In the genomic region with DNA sequence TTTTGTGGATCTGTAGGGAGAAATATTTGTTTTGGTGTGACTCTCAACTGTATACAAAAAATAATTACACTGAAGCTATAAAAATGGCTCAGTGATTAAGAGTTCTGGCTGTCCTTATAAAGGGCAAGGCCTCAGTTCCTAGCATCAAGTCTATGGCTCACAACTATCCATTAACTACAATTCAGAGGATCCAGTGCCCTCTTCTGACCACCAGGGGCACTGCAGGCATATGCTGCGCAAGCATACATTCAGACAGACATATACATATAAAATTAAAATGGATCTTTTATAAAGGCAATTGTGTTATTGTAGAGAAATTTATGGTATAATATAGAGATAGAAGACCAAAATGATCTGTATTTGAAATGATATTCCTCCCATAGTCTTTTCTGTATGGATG, we compare ENCODE assay signal across 14 mouse cellular contexts.
DNase-seq lines count a peak whose midpoint lies in the region; ATAC-seq and TF ChIP-seq lines count a peak whose summit lies in the region.
"Had no signal": no experiment of that assay in that cellular context is flagged by ENCODE, and none has a peak within 500 bp of the region (broad histone marks: within the 10 kb centered on the region; RNA-seq: fewer than 3 reads in every experiment).

No protein-coding gene starts in this region.

- no peak for ATAC-seq in hindbrain, postnatal 0 days
- no peak for ATAC-seq in hindbrain, embryonic 13.5 days (ENCODE audit: low FRiP score)
- no peak for ATAC-seq in midbrain, postnatal 0 days (ENCODE audit: low FRiP score)
- no peak for ATAC-seq in midbrain, embryonic 11.5 days (ENCODE audit: low FRiP score)
- no peak for ATAC-seq in Patski
- ATAC-seq in megakaryocyte progenitor cell, adult 5-6 weeks (replicated peaks; ENCODE audit: poor library complexity), result peak; percentile 68

- DNase-seq in hindbrain, postnatal 0 days (ENCODE audit: low spot score), result peak; percentile 15
- DNase-seq in midbrain, postnatal 0 days (ENCODE audit: low spot score), result no peak
- no peak for DNase-seq in midbrain, embryonic 11.5 days (ENCODE audit: low spot score, missing footprints)
- no peak for DNase-seq in Patski (ENCODE audit: low read depth, low spot score)
- no peak for DNase-seq in heart, postnatal 14 days
- no peak for DNase-seq in retina, postnatal 1 day
- DNase-seq: adrenal gland, postnatal 36 days; cerebellum, adult 9-11 months had no signal

- no peaks in the 10 kb centered on the region for H3K27me3 ChIP-seq in hindbrain, postnatal 0 days (ENCODE audit: insufficient read depth, low read length)
- no peaks in the 10 kb centered on the region for H3K27me3 ChIP-seq in hindbrain, embryonic 13.5 days
- H3K27me3 ChIP-seq in midbrain, postnatal 0 days (ENCODE audit: insufficient read depth, low read length), result no peaks in the 10 kb centered on the region
- H3K27me3 ChIP-seq in midbrain, embryonic 11.5 days (ENCODE audit: control insufficient read depth, insufficient read depth, low read length), result no peaks in the 10 kb centered on the region
- H3K27me3 ChIP-seq in Patski, result no peaks in the 10 kb centered on the region
- H3K27me3 ChIP-seq: embryonic facial prominence, embryonic 15.5 days; hindbrain, embryonic 15.5 days had no signal

- peaks cover 8% of the 10 kb centered on the region for H3K4me1 ChIP-seq in hindbrain, postnatal 0 days (ENCODE audit: insufficient read depth, low read length)
- peaks cover 13% of the 10 kb centered on the region for H3K4me1 ChIP-seq in hindbrain, embryonic 13.5 days (replicated peaks)
- 0 out of 2 replicates have a peak, but pooled peaks cover 5% of the 10 kb centered on the region for H3K4me1 ChIP-seq in midbrain, postnatal 0 days (ENCODE audit: insufficient read depth, low read length)
- peaks cover 4% of the 10 kb centered on the region; the same call in 1 of the 2 replicates for H3K4me1 ChIP-seq in midbrain, embryonic 11.5 days (ENCODE audit: control insufficient read depth, insufficient read depth, low read length)

- H3K4me2 ChIP-seq in hindbrain, postnatal 0 days (ENCODE audit: low read depth, low read length), result no peak overlapping the region
- H3K4me2 ChIP-seq in hindbrain, embryonic 13.5 days, result no peak overlapping the region
- H3K4me2 ChIP-seq in midbrain, postnatal 0 days (ENCODE audit: low read depth, low read length, poor library complexity, severe bottlenecking), result no peak overlapping the region
- no peak overlapping the region for H3K4me2 ChIP-seq in midbrain, embryonic 11.5 days
- H3K4me2 ChIP-seq: embryonic facial prominence, embryonic 15.5 days; hindbrain, embryonic 15.5 days had no signal

- H3K4me3 ChIP-seq in hindbrain, postnatal 0 days (ENCODE audit: low read length), result no peak overlapping the region
- no peak overlapping the region for H3K4me3 ChIP-seq in hindbrain, embryonic 13.5 days
- no peak overlapping the region for H3K4me3 ChIP-seq in midbrain, postnatal 0 days (ENCODE audit: low read depth, low read length)
- no peak overlapping the region for H3K4me3 ChIP-seq in midbrain, embryonic 11.5 days (ENCODE audit: low read depth, low read length)
- H3K4me3 ChIP-seq: embryonic facial prominence, embryonic 15.5 days; hindbrain, embryonic 15.5 days; myocyte had no signal

- peak; percentile 61 for TF ChIP-seq CTCF in hindbrain, postnatal 0 days (IDR thresholded peaks at IDR 0.05; ENCODE audit: low read depth)
- peak; percentile 62 for TF ChIP-seq CTCF in midbrain, postnatal 0 days (IDR thresholded peaks at IDR 0.05)
- TF ChIP-seq CTCF in Patski (IDR thresholded peaks at IDR 0.05), result peak; percentile 33

- no peak overlapping the region for H3K27ac ChIP-seq in hindbrain, postnatal 0 days
- no peak overlapping the region for H3K27ac ChIP-seq in hindbrain, embryonic 13.5 days
- H3K27ac ChIP-seq in midbrain, postnatal 0 days (ENCODE audit: low read depth, low read length), result no peak overlapping the region
- no peak overlapping the region for H3K27ac ChIP-seq in midbrain, embryonic 11.5 days (ENCODE audit: low read depth, low read length)
- H3K27ac ChIP-seq: embryonic facial prominence, embryonic 15.5 days; hindbrain, embryonic 15.5 days; macrophage had no signal

- in situ Hi-C loops in Patski (cut with MboI; ENCODE audit: low pct_unique_long_range_greater_than_20kb), result no loop called here

- CTCF ChIA-PET in Patski (lab: Charles Lee), result interaction anchor here (0.8 to 1.4 kb wide), 3 partner anchors 10 to 21 kb away, joined by 3 read pairs; no protein-coding TSS in a partner anchor

- no peak overlapping the region for H3K9ac ChIP-seq in hindbrain, postnatal 0 days (replicated peaks; ENCODE audit: low read length)
- no peak overlapping the region for H3K9ac ChIP-seq in hindbrain, embryonic 13.5 days
- no peak overlapping the region for H3K9ac ChIP-seq in midbrain, postnatal 0 days (replicated peaks; ENCODE audit: low read length, poor library complexity, severe bottlenecking)
- no peak overlapping the region for H3K9ac ChIP-seq in midbrain, embryonic 11.5 days (ENCODE audit: low read length)
- H3K9ac ChIP-seq: embryonic facial prominence, embryonic 15.5 days; hindbrain, embryonic 15.5 days had no signal

- POLR2A ChIA-PET in Patski (lab: Charles Lee), result no interaction called here

- H3K9me3 ChIP-seq in hindbrain, postnatal 0 days (ENCODE audit: low read length), result no peaks in the 10 kb centered on the region
- no peaks in the 10 kb centered on the region for H3K9me3 ChIP-seq in hindbrain, embryonic 13.5 days
- no peaks in the 10 kb centered on the region for H3K9me3 ChIP-seq in midbrain, postnatal 0 days (ENCODE audit: low read length)
- H3K9me3 ChIP-seq in midbrain, embryonic 11.5 days (ENCODE audit: control insufficient read depth, low read length), result no peaks in the 10 kb centered on the region; the same call in 1 of the 2 replicates
- H3K9me3 ChIP-seq: embryonic facial prominence, embryonic 15.5 days; hindbrain, embryonic 15.5 days had no signal

- WGBS in hindbrain, postnatal 0 days, result 92% methylated on average over 1 of the region's 1 CpGs
- 98% methylated on average over 1 of the region's 1 CpGs for WGBS in hindbrain, embryonic 13.5 days
- 100% methylated on average over 1 of the region's 1 CpGs for WGBS in midbrain, postnatal 0 days
- 97% methylated on average over 1 of the region's 1 CpGs for WGBS in midbrain, embryonic 11.5 days

- no peaks in the 10 kb centered on the region for H3K36me3 ChIP-seq in hindbrain, postnatal 0 days (ENCODE audit: insufficient read depth, low read length)
- H3K36me3 ChIP-seq in hindbrain, embryonic 13.5 days, result no peaks in the 10 kb centered on the region
- no peaks in the 10 kb centered on the region for H3K36me3 ChIP-seq in midbrain, postnatal 0 days (ENCODE audit: insufficient read depth, low read length)
- H3K36me3 ChIP-seq in midbrain, embryonic 11.5 days (ENCODE audit: control insufficient read depth, insufficient read depth, low read length), result no peaks in the 10 kb centered on the region
- H3K36me3 ChIP-seq: embryonic facial prominence, embryonic 15.5 days; hindbrain, embryonic 15.5 days had no signal

- intact Hi-C loops in heart, postnatal 14 days (cut with DNase I), result no loop called here
